Mouse (Mus musculus) G1E-ER4 (cell line): Measurements from ENCODE around the gene Fgfr2. TPM values are rescaled to one million over a fixed set of nuclear protein-coding genes. Genes with fewer than 3 reads are reported as not detected.

Experiments used
- GATA1 ChIP-seq: IDR thresholded peaks from one replicate; pipeline ENCODE4 v1.8.0; 2012; ENCODE audit warnings: low read length, inconsistent platforms
- polyA plus RNA-seq: library from polyadenylated mRNA; stranded (reverse); fragments of >175 nt; gene quantifications from 2 replicates; pipeline ENCODE4 v1.2.3, GENCODE M21; 2012

Gene Fgfr2
- polyA plus RNA-seq, 1 experiment: not detected

DNA sequence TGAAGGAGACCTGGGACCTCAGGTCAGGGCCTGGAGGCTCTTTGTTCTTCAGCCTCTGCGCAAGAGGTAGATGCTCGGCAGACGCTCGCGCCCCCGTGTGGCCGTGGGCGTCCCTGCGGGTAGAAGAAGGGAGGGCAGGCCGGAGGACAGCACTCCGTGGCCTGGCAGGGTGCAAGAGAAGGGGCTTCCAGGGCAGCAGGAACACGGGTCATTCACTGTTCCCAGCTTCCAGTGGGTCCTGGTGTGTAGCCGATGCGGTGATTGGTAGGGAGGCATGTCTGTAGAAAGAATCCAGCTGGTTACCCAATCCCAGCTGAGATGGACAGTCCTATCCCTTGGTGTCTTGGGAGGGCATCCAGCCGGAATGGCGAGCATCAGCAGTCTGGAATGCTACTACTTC lies 2849.9 kb downstream of the Fgfr2 start:
- TF ChIP-seq GATA1: no peak

DNA sequence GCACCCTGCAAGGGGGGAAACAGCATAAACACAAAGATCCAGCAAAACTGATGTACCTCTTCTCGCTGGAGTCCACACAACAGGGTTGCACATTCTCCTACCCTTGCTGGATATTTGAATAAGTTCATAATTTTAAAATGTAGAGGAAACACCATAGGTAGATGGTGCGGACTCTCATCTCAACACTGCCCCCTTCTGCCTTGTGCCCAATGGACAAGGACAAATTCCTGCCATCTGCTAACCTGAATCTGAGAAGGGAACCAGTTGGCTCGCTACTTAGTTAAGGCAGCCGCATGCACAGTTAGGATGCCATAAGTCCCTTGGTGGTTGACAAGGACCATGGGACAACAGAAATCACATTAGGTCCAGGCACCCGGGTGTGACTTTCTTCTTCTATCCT lies 2852.3 kb downstream of the Fgfr2 start:
- no peak for TF ChIP-seq GATA1

DNA sequence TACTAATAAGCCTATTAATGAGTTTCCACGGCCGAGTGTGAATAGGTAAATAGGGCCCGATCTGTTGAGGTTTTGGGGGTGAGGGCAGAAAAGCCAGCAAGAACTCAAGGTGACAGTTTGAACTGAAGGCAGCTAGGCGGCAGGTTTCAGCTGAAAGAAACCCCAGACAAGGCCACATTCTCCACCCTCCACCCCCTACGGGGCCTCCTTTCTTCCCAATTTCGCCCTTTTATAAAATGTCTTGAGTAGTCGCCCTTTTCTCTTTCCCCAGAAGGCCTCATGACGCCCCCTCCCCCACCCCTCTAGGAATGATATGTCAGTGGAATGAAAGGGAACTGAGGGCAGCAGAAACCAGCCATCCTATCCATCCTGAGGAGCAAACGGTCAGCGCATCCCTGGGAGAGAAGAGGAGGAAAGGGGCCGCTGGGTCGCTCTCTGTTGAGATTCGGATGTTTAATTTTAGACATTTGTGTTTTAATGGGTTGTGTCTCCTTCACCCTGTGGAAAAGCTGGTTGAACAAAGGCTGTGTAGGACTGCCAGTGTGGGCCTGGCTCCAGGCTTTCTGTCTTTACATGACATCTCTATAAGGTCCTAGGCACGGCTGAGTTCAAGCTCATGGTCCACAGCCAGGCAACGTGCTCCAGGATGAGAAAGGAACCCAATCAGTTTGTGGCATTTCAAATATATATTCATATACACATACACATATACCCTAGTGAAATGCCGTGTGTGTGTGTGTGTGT lies 2853.9 kb downstream of the Fgfr2 start:
- no peak for TF ChIP-seq GATA1

DNA sequence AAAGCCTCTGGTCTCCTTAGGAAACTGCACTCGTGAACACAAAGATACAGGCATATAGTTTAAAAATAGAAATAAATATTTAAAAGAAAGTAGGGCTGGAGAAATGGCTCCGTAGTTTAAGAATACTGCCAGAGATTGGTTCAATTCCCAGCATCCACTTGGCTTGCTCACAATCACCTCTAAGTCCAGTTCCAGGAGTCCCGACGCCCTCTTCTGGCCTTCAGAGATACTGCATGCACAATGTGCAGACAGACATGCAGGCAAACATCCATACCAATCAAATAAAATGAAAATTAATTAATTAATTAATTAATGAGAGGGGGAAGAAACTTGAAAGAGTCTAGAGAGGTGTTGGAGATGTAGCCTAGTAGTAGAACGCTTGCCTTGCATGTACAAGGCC lies 2856.1 kb downstream of the Fgfr2 start:
- no peak for TF ChIP-seq GATA1

DNA sequence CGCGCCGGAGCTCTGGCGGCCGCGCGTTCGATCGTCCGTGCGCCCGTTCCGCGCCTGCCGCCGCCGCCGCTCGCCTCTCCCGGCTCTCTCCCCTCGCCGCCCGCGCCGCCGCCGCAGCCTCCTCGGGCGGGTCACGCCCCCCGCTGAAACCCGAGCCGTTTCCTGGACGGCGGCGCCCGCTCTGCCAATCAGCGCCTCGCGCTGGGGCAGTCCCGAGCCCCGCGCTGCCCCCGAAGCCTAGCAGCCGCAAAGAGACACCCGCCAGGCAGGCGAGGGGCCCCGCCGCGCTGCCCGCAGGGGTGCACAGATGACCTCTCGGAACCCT lies 2857.0 kb downstream of the Fgfr2 start:
- TF ChIP-seq GATA1: no peak

DNA sequence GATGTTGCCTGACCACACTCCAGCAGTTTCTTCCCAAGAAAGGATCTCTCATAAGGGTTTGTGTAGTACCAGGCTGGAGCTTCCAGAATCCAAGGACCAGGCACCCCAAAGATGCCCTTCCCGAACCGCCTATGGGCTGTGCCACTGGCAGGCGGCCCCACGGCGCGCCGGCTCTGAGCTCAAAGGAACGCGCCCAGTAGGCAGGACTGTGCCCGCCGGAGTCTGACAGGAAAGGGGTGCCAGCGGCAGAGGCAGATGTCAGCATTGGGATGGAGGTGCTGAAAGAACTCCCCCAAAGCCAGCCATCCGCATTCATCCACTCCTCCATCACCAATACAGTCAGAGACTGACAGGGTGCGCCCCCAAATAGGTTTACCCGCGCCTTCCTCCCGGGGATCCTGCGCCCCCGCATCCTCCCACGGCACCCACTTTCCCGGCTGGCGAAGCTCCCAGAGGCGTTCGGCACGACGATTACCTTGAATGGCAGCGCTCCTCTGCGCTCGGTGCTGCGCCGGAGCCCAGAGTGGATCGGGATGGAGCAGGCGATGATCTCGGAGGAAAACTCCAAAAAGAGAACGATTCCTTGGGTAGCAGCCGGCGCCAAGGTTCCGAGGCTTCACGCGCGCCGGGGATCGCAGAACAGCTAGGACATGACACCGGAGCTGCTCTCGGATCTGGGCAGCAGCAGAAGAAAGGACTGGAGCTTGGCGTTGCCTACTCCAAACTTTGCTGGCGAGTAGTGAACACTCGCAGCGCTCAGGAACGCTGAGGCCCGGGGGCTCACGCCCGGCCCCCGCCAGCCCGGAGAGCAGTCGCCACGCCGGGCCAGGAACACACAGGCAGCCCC lies 2857.6 kb downstream of the Fgfr2 start:
- TF ChIP-seq GATA1: no peak

DNA sequence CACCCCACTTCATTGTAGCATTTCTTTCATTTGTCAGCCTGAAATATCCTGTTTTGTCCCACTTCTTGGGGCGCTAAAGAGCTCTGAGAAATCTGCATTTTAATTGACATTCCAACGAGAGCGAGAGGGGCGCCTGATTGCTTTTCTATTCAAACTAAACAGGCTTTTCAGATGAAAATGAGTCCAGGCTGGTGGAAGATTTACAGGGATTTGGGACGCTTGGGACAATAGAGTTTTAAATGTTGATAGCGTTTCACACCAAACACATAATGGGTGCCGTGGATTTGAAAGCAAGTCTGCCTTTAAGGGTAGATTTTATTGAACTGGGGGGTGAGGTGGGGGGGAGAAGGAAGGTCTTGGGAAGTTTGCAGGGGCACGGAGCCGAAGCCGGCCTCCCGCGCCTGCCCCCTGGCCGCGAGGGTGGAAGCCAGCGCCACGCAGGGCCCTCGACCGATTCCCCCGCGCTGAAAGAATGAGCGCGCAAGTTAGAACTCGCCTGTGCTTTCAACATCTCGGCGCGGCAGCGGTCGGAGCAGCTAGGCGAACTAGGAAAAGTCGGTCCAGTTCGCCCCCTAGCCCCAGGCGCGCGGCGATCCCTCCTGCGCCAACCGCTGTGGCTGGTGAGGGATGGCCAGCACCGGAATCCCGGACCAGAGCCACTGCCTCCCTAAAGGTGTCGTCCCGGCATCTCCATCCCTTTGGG lies 2858.4 kb downstream of the Fgfr2 start:
- TF ChIP-seq GATA1: no peak

DNA sequence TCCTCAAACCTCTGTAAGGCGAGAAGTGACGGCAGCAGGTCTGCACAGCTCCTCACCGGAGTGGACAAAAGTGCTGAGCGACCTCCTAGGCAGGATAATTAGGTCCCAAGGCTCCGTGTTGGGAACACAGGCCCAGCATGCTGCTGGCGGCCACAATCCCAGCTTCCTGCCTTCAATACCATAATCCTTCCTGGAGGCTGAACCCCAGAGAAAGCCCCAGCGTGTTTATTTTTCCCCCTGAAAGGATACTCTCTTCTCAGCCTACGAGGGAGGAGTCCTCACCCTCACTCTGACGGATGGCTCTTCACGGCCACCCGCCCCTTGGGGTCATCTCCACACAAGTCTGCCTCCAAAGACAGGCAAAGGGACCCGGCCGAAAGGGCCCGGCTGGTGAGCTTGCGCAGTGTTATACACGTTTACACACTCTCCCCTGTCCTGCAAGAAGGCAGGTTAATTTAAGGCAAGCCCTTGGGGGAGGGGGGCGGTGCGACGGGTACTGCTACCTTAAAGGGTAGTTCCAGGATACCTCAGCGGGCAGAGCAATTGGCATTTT lies 2859.3 kb downstream of the Fgfr2 start:
- TF ChIP-seq GATA1: no peak

DNA sequence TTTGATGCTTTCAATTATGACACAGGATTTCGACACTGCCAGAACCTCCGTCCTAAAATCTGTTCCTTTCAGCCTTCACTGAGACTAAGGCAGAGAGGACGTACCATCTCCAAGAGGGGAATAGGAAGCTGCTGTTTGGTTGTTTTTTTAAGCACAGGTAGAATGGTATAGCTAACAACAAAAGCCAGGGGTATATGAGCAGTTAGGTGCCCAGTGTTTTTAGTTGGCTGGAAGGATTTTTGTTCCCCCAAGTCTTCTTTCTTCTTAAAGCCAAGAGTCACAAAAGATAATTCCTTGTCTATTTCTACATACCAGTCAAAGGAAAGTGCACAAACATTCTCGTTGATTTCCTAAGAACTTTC lies 2859.9 kb downstream of the Fgfr2 start:
- TF ChIP-seq GATA1: no peak

DNA sequence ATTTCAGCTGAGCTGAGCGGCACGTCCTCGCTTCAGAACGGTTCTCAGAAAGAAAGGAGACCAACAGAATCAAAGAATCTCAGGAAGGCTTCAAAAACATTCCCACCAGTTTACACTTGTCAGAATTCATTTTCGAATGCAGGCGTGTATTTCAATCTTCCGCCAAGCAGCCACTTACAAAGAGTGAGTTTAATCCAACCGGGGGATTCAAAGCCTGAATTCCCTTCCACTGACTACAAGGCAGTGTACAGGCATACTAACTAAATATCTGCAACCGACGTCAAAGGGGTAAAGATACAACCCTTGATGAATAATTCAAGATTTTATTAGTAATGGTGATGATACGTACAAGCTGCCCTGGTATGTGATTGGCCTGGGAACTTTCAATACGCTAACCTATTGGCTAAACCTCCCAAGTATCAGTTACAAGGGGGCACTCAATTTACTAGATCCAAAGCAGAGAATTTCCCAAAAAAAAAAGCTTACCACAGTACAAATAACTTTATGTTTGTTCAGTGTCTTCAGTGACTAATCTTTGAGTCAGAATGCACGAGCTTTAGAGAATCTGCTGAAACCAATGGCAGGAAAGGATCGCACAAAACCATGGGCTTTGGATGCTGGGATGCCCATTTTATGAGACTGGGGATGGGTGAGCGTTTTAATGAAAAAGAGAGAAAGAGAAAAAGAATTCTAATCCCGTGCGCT lies 2860.5 kb downstream of the Fgfr2 start:
- no peak for TF ChIP-seq GATA1

DNA sequence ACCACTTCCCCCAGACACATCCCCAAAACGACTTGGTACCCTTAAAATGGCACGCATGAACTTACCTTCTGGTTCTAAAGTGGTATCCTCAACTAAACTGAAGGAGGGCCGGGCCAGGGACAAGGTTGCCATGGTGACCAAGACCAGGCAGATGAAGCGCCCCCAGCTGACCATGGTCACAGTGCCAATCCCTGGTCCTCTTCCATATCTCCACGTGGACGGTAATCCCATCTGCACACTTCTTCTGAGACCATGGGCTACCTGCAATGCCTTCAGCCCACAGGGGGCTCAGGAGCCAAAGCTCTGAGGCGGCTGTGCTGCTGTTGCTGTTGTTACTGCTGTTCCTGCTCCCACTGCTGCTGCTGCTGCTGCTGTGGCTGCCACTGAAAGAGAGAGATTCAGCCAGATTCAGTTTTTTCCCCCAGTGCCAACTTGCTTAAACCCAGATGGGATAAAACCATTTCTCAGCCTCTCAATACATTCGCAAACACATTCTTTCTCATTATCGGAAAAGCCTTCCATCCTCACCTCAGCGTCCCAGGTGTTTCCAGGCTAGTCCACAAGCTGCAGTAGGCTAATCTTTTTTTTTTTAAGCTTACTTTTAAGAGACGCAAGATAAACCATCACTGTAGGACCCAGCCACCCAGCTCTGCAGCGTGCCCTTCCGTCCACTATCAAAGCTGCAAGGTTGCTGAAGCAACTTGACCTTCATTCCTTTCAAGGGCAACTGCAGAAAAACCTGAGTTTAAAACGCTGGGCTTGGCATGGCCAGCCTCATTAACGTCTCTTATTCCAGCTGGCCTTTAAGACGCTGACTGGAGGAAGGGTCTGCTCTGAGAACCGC lies 2861.2 kb downstream of the Fgfr2 start:
- TF ChIP-seq GATA1: no peak

DNA sequence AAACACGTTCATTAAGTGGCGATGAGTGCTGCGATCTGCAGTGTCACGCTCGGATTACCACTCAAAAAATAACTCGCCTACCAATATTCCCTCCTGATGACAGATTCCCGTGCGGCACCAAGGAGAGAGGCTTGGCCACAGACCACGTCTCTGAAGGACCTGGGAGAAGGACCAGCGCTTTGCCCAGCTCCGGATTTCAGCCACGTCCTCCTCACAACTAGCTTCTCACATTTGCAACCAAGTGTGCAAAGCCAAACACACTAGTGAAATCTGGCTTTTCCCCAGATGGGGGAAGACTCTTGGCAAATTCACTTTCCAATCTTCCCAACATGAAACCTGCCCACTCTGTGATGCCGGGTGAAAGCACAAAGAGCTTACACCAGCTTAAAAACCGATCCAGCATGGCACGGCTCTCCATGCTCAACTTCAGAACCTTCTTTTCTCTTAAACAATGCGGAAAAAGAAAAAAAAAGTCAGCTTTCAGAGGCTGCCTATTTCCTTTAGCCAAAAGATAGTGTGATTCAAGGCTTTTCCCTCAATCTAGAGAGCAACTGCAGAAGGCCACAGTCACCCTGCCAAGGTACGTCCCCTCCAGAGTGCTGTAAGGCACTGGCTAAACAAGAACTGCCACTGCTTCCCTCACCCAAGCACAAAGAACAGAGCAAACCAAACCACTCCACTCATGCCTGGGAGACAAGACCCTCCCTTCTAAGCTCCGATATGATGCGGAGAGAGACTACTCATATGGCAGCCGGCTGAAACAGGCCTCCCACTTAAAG lies 2862.1 kb downstream of the Fgfr2 start:
- TF ChIP-seq GATA1: no peak

DNA sequence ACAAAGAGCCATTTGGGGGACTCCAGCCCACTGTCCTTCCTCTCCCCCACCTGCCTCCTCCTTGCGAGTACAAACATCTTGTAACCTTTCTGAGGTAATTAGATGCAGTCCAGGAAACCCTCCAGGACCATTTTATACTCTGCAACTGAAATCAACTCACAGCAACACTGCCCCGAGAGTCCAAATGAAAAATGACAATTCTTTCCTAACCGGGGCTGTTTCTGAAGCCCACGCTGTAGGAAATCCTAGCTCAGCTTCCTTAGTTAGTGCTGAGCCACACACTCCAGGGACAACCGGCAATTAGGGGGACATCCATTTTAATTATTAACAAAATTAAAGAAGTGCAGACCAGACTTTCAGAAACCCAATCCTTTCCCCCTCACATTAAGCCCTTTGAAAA lies 2863.1 kb downstream of the Fgfr2 start:
- TF ChIP-seq GATA1: no peak

DNA sequence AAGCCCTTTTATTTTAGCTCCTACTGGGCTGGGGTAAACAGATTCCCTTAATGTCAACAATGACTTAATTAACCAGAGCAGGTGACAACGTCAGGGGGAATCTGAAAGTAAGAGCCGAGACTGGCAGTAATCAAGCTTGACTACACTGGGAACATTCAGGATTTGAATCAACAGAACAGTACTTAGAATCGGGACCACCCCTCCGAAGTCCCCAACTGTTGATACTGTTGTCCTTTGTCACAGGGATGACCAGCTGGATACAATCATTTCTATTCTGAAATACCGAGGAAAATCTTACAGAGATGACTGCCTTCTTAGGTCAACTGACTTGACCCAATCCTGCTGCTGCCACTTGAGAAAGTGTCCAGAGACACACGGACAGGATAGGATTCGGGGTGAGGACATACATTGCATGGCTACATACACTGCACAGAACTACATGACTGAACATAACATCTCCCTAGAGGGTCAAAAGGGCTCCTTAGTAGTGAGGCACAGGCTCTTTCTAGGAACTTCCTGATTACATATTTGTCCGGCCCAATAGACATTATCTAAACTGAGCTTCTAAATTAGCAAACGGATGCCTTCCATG lies 2864.3 kb downstream of the Fgfr2 start:
- TF ChIP-seq GATA1: no peak
